Mouse (Mus musculus) urinary bladder, postnatal 4 days (tissue): Measurements from ENCODE around the gene Ccdc15.
"Not testable (repeated sequence)": the region's sequence is repeated elsewhere in the genome, so short reads cannot be mapped to it uniquely, and the experiment has no call there.

Experiments used
- DNase-seq, 2 experiments: peaks; one replicate each; pipeline ENCODE4 v3.0.0; 2021 to 2022; ENCODE audit warnings: low spot score in 2 of 2

The Ccdc15 gene

DNA sequence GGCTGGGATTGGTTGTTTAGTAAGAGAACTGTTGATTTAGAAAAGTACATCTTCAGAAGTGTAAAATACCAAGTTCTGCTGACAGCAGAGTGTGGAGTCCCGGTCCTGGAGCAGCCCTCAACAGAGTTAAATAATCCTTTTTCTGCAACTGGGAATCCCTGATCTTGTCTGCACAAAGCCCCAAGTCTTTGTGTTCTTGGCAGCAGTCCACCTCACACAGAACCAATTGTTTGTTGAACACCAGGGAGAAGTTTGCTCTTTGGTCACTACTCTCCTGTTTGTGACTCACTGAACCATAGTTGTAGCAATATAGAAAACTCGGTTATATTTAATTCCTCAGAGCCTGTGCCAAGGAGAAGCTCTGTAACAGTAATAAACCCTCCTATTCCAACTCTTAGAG is 3.0 kb upstream of the Ccdc15 start:
- no peak for DNase-seq

DNA sequence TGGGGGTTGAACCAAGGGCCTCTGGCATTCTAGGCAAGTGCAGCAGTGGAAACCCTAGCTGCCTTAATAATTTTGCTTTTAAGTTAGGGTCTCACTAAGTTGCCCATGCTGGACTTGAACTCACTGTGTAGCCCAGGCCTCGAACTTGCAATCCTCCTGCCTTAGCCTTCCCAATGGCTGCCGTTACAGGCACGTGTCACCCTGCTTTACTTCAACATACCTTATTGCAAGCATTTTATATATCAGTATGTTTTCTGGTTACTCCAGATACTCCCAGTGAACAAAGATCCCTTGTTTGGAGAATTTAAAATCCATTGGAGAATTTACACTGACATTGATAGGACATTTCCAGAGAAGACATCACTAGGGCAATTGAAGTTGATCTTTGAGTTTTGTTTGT is 818 bp upstream of the Ccdc15 start:
- no peak for DNase-seq

DNA sequence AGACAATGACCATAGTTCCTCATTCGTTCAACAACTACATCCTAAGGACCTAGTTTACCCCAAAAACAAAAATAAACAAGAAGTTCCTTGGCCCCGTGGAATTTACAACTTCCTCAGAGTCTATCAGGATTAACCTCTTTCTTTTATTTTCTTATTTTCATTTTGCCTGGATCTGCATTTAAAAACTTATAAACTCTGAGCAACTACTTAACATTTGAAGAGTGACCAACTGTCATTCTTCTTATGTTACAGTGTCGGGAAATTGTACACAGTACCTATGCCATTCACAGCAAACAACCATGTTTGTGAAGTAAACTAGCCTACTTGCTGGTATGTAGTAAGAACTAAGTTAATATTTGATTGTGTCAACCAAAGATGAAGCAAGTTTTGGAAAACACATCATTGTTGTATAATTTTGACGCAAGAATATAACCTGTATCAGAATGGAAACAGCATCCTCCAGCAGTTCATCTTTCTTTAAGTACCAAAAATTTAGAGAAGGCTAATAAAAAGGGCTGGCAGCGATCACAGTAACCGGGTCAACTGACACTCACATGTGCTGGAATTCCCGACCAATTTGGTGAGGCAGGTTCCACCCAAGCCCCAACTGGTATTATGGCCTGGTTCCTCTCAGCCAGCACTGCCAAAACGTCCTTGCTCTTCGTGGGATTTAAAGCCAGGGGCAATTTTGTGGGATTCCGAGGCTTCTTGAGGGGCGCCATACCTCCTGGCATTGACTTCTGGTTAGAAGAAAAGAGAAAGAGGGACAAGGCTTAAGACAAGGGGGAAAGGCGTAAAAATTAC is 846 bp downstream of the Ccdc15 start:
- no peak for DNase-seq

DNA sequence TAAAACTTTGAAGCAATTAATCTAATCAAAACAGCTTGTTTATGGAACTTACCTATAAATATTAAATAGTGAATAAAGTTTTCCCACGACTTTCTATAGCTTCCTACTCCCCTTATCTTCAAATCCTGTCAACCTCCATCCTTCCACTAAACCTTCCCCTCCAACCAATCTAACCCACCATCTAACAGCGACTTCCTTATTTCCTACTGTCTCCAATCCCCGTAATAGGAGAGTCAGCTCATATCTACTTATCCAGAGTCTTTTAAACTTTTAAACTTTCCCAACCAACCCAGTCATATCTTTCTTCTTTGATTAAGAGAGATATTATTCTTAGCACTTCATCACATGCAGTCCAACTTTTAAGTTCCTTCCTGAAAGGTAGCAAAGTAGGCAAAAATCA is 2.8 kb downstream of the Ccdc15 start:
- no peak for DNase-seq

DNA sequence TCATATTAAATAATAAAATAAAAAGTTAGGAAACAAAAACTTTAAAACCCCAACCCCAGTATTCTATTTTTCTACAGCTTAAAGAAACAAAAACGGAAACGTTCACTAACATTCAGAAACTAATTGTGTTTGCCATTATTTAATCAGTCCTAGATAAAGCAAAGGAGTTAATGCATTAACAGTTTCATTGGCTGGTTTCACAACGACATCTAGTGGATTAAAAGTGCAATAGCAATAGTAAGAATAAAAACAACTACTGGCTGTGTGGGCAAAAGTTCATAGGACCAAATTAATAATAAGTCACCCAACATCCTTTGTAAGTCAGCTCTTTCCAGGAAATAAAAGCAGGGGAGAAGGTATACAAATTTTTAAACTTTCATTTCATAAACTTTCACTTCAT is 18.8 kb downstream of the Ccdc15 start:
- DNase-seq, result no peak

DNA sequence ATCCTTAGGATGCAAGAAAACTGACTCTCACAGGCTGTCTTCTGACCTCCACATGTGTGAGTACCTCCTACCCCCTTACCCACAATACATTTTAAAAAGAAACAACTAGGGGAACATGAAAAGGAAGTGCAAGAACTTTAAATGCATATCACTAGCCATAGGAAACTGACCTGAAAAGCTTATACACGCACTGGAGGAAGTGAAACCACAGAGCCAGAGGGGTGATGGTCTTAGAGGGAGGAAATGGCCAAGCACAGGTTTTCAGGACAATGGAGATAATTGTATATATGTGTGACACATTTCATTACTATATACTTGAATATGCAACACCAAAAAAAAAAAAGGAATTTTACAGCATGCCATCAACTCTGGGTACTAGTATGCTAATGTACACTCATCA is 46.5 kb downstream of the Ccdc15 start:
- DNase-seq, result no peak

DNA sequence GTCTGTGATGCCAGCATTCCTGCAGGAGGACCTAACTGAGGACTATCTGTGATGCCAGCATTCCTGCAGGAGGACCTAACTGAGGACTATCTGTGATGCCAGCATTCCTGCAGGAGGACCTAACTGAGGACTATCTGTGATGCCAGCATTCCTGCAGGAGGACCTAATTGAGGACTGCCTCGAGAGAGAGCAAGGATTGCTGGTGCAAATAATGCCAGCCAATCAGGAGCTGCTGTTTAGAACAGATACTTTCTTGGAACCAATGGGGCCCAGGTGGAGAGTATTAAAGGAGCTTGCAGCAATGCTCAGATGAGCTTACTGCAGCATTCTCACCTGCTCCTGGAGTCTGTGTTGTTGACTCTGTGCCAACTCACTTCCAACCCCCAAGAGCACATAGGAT is 47.7 kb downstream of the Ccdc15 start:
- DNase-seq, result not testable (repeated sequence)

DNA sequence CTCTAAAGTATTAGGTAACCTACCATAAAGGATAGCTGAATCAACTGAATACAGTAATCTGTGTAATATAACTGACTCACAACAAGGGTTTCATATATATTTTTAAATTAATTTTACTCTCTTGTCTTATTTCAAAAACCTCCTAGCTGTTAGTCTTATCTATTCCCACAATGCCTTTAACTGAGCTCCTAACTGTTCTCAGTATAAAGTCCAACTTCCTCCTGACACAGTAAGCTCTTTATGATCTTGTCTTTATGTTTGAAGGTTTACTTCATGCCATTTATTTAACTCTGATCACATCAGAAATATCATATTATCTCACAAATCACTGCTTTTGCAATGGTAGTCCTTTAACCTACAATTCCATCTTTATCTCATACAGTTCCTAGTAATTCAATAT is 52.6 kb downstream of the Ccdc15 start:
- DNase-seq, result no peak

DNA sequence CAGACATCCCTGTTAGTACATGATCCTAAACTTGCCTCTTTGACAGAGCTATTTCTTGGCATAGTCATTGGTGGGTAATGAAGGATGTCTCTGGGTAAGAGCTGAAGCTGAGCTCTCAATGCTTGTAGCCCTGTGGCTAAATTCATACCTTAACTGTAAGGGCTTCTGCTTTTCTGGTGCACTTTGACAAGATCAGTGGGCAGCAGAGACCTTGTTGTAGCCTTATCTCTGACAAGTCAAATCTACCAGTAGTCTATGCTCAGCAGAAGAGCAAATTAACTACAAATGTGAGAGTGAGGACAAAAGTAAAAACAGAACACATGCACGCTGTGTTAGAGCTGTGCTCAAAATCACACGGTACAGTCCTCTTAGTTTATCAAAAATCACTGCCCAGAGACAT is 81.6 kb downstream of the Ccdc15 start:
- DNase-seq, result no peak

DNA sequence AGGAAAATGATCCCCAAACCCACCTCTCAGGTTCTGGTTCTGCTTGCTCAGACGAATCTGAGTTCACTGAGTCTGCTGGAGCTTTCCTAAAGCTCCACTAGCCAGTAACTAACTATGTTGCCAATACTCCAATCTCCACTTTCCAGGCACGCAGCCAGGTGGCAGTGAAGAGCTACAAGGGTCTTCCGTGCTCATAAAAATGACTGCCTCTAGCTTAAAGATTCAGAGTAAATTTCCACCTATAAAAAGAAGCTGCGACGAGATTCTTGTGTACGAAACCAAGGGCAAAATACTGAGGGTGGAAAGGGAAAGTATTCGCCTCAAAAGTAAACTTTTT is 92.4 kb downstream of the Ccdc15 start:
- peak in 1 of 2 experiments; percentile 52 for DNase-seq

DNA sequence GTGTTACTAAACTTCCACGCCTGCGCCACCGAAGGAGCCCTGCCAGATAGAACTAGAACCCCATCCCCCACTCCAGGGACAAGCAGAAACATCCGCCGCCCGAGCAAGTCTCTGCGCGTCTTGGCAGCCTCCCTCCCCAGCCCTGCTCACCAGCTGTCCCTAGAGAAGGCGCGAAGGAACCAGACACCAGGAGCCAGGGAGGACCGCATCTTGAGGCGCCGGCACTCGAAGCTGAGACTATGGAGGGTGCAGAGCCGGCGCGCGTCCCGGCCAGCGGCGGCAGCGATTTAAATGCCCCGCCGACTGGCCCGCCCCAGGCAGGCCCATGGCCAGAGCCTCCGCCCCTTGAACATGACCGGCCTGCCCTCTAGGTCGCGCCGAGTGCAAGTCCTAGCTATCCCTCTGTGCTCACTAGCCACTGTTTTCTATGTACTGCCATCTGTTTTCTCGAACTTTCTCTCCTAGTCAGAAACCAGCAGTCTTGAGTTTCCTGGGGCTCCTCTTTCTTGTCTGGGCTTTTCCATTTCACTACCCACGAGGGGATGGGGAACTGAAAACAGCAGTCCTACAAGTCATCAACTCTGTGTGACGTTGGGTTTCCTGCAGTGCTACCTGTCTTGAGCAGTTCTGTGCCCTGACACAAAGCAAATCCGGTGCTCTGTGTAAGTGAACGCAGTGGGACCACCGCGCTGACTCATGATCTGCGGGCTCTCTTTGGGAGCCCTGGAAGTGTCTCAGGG is 92.9 kb downstream of the Ccdc15 start, which contains the start of gene Slc37a2:
Gene Slc37a2, minus strand, starts transcription at position 590 of the 740 bp plus-strand sequence.
- DNase-seq, result peak; percentile 62 to 69

DNA sequence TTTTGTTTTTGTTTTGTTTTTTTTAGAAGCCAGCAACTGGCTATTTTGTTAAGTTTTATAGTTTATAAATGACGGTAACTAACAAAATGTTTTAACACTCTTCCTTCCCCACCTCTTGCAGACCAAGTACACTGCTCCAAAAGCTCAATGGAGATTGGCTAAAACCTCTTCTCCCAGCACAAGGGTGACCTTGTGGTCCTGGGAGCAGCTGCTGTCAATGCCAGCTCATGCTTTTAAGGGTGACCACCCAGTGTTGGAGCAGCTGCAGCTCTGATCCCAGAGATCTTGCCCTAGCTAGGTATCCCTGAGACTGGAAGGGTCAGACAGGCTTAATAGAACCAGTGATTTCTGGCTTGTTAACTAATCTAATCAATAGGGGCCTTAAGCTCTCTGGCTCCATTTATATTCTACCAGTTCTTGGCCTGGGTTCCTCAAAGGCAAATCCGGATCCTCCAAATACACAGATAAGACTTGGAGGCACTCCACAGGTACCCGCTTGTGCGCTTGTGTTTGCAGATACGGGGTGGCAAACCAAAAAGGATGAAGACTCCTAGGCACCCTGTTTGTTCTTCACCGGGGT is 93.6 kb downstream of the Ccdc15 start:
- DNase-seq, result no peak

DNA sequence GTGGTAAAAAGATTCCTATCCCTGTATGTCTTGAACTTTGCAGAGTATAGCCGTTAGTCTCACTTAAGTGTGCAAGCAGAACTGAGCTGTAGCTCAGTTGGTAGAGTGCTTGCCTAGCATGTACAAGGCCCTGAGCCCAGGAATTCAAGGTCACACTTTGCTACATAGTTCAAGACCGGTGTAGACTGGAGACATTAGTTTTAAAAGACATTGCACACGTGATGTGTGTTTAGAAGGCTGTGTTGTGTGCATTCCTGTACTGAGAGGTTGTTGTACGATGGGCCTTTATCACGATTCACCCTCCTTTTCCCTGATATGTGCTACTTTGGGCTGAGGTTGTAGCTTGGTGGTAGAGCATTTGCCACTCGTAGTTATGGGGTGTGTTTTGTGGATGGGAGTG is 97.6 kb downstream of the Ccdc15 start:
- no peak for DNase-seq

DNA sequence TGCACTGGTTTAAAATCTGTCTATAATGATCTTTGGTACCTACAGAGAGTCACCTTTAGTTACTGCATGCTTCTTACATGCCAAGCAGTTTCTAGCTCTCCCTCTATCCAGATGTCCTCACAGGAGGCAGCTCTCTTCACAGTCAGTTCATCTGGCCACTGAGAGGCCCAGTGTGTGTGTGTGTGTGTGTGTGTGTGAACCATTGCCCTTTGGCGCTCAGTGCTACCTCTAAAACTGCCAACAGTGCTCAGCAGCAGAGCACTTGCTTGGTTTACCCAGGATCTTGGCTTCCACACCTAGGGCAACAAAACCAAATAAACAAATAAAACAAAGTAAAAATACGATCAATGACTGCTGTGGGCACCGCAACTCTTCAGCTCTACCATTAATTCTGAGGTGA is 98.3 kb downstream of the Ccdc15 start:
- no peak for DNase-seq

DNA sequence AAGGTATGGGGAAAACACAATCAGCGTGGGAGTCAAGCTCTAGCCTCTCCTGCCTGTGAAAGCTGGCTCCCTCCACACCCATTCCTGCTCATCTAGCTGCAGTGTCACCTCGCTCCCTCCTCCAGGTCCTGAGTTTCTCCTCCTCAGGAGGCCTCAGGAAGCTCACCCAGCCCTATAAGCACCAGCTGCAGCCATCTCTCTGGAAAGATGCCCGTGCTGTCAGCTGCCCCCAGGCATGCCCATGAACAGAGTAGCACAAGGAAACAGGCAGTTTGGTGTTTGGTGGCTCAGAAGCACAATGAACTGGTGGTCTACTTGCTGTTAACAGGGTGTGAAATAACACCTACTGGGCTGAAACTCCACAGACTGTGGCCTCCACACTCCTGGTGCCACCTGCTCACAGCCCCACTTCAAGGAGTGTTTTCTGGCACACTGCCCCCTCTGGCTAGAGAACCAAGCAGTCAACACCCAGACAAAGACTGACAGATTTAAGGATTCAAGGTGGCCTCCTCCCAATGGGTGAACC is 99.8 kb downstream of the Ccdc15 start:
- DNase-seq, result no peak

DNA sequence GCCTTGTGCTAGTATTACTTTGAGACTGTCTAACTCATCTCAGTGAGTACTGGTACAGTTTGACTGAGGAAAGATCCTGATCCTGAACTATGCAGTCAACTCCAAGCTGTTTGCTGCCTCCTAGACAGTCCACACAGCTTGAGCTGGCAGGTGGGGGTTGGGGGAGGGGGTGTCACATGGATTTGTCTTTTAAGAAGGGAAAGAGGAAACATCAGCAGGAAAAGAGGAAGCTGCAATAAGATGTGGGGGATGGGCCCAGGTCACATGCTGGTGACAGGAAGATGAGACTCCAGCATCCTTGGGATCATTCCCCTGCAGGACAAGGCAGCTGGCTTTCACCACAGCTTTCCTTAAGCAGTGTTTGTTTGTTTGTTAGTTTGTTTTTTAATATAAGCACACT is 100.8 kb downstream of the Ccdc15 start:
- DNase-seq, result no peak

DNA sequence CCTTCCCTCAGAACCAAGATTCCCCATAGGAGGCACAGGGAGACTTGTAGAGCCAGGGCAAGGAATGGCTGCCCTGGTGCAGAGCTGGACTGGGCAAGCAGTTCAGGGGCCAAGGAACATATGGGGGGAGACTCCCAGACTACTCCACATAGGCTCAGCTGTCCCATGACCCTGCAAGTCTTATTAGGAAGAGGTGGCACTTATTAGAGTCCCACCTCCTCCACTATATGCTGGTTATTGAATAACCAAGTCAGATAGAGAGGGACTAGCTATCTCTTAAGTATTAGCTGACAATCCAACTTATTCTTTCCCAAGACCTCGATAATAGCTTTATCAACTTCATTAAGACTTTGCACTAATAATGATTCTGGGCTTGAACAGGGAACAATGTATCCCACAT is 102.4 kb downstream of the Ccdc15 start:
- no peak for DNase-seq

DNA sequence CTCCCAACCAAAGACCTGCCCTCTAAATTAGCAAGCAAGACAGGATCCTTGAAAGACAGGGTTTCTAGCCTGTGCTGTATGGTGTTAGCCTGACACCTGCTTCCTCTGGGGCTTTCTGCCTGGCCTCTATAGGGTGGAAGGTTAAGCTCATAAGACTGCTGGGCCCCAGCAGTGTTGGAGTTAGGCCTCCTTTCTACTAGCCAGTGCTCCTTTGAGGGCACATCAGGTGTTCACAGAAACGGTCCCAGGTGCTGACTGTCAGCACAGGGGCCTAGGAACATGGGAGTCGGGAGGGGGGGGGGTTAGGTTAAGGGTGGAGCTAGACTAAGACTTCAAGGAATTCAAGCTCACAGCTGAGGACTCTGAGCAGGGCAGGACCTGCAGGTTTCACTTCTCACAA is 102.8 kb downstream of the Ccdc15 start:
- DNase-seq, result no peak

DNA sequence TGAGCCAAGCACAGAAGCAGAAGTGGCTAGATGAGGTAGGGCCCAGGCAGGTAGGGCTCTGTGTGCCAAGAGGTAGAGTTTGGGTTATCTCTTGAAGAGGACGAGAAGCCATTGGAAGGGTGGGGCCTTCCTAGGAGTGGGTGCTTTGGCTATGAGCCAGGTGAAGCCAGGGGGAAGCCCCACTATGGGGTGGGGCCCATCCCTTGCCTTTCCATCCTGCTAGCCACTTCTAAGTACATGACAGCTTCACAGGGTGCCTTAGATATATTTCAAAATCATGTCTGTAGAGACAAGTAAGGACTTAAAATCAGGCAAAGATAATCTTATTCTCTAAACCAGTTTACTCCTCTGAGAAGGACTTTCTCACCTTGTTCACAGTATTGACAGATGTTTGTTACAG is 103.6 kb downstream of the Ccdc15 start:
- DNase-seq, result no peak

DNA sequence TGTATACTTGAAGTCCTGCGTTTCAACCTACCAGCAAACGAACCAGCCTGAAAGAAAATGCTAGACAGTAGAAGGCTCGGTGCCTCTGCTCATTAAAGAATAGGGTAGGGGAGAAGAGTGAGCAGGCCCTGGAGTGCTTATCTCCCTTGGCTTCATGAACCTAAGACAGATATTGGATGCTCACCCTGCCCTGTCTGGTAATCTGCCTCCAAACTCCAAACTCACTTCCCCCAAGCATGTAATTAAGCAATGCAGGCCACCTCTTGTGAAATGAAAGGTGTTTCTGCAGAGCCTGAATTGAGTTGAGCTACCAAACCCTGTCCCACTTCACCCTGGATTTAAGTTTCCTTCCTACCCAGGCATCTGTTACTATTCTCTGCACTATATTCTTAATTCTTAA is 105.5 kb downstream of the Ccdc15 start:
- DNase-seq, result no peak

DNA sequence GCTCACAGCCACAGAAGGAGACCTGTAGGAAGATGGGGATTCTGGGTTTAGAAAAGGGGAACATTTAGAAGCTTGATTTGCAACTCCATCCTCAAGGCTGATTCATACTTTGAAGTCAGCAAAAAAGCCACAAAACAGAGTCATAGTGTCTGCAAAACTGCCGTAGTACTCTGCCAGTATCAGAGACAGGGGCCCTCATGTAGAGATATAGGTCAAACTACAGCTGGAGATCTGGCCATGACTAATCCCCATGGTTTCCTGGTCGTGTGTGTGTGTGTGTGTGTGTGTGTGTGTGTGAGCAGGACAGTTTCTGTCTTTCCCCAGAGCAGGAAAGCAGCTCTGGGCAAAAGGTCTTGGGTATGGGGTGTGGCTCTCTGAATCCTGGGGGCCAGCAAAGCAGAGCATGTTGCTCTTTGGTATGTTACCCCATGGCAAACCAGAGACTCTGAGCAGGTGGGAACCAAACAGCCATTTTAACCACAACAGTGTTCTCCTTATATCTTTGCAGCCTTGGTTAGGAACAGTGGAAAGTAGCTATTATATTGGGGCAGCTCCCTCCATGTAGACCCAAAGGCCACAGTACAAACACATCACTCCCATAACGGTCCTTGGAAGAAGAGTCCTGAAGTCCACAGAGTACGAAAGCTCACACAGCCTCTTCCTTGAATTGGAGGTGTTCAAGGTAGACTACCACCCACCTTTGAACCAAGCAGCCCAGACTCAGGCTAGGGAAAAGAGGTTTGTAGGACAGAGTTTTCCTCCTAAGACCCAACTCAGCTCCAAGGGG is 112.1 kb downstream of the Ccdc15 start:
- DNase-seq, result no peak
